Mouse (Mus musculus) stomach, embryonic 14.5 days (tissue): ENCODE results near the gene Myl12a. TPM values are rescaled to one million over a fixed set of nuclear protein-coding genes. Genes with fewer than 3 reads are reported as not detected.
"Not testable (repeated sequence)": the region's sequence is repeated elsewhere in the genome, so short reads cannot be mapped to it uniquely, and the experiment has no call there.

Experiments used
- ATAC-seq: fragments of 200-750 bp; cut with Nextera tagmentation; 2 replicates; pipeline ENCODE4 v1.8.0; 2017; ENCODE audit warnings: low read depth, moderate TSS enrichment; ENCODE audit not compliant: insufficient number of reproducible peaks, insufficient read depth, low FRiP score
- H3K27ac ChIP-seq: fragments of 300-500 bp; sonication (generic); 2 replicates; pipeline ENCODE4 v1.5.1; 2014; ENCODE audit warnings: mild to moderate bottlenecking, low read length, moderate library complexity, mixed read lengths
- H3K27me3 ChIP-seq: fragments of 300-500 bp; sonication (generic); 2 replicates; pipeline ENCODE4 v1.6.1; 2014; ENCODE audit warnings: low read length, control low read depth, mixed read lengths; ENCODE audit not compliant: control insufficient read depth, insufficient read depth
- H3K36me3 ChIP-seq: fragments of 300-500 bp; sonication (generic); 2 replicates; pipeline ENCODE4 v1.6.1; 2014; ENCODE audit warnings: mild to moderate bottlenecking, control low read depth, low read length, moderate library complexity, mixed read lengths; ENCODE audit not compliant: control insufficient read depth, insufficient read depth
- H3K4me1 ChIP-seq: fragments of 300-500 bp; sonication (generic); 2 replicates; pipeline ENCODE4 v1.6.1; 2014; ENCODE audit warnings: low read length, control low read depth, mixed read lengths; ENCODE audit not compliant: control insufficient read depth, insufficient read depth
- H3K4me2 ChIP-seq: fragments of 300-500 bp; sonication (generic); replicated peaks from 2 replicates; pipeline ENCODE4 v1.6.1; 2014; ENCODE audit warnings: low read depth, low read length, control low read depth
- H3K4me3 ChIP-seq: fragments of 300-500 bp; sonication (generic); 2 replicates; pipeline ENCODE4 v1.5.1; 2014; ENCODE audit warnings: low read depth, low read length, control low read depth
- H3K9ac ChIP-seq: fragments of 300-500 bp; sonication (generic); replicated peaks from 2 replicates; pipeline ENCODE4 v1.6.1; 2014; ENCODE audit warnings: low read depth, mild to moderate bottlenecking, control low read depth, low read length, moderate library complexity, mixed read lengths
- H3K9me3 ChIP-seq: fragments of 300-500 bp; sonication (generic); 2 replicates; pipeline ENCODE4 v1.6.1; 2016; ENCODE audit warnings: low read depth, low read length, control low read depth; ENCODE audit not compliant: control insufficient read depth
- WGBS: fragments of 180-500 bp; shearing (Covaris S2); extraction: QIAGEN DNeasy Blood & Tissue Kit; methylation state at CpG from one replicate; pipeline ENCODE4 v1.1.7; 2014; 5-methylcytosine and 5-hydroxymethylcytosine counted together
- polyA plus RNA-seq: library from polyadenylated mRNA; unstranded; fragments of >200 nt; fragmentation: Nextera tagmentation; extraction: Ambion mirVana; gene quantifications from 2 replicates; pipeline ENCODE4 v1.2.1, GENCODE M21; 2014

Myl12a gene
- polyA plus RNA-seq, 1 experiment from 2014 or later: 569 TPM

DNA sequence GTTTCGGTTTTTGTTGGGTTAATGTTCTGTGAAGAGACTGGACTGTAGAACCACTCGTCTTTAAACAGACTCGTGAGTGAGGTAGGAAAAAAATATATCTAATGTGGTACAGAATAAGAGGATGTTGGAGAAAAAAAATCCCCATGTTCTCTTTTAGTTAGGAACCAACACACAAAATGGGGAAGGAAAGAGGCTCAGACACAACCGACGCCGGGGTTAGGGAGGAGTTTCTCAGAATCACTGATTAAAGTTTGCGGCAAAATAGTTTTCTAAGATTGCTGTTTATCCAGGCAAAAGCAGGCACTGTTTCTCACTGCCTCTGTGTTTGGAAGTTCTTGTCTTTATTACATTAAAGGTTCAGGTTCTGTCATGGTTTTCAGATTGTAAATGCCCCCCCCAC is 36.6 kb downstream of the Myl12a start:
- no peaks in the 10 kb centered on the region for H3K36me3 ChIP-seq
- 92% methylated on average over 7 of the region's 7 CpGs for WGBS

DNA sequence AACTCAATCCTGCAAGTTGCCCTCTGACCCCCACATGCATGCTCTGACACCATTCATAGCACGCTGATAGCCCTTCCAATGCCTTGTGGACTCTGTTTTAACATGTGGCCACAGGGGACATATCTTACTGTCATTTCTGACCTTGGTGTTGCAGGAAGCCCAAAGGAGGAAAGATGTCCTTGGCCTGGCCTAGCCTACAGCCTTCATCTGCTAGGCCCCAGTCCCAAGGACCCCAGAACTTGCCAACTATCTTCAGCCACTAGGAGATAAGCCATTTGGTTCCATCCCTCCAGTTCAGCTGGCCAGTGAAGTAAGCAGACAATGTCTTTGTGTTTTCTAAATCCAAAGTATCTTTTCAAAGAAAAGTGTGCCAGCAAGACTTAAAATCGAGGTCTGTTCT is 37.4 kb downstream of the Myl12a start:
- WGBS: 83% methylated on average over 2 of the region's 2 CpGs
- no peaks in the 10 kb centered on the region for H3K36me3 ChIP-seq

More for the DNA sequence above, 36.6 kb downstream of the Myl12a start:
- Histone ChIP-seq H3K4me2 (no peak overlapping the region), H3K4me1 (0 out of 2 replicates have a peak, but pooled peaks cover 4% of the 10 kb centered on the region), H3K4me3 (no peak overlapping the region), H3K27ac (no peak overlapping the region), H3K27me3 (no peaks in the 10 kb centered on the region), H3K9ac (no peak overlapping the region), H3K9me3 (no peaks in the 10 kb centered on the region)
- no peak for ATAC-seq

DNA sequence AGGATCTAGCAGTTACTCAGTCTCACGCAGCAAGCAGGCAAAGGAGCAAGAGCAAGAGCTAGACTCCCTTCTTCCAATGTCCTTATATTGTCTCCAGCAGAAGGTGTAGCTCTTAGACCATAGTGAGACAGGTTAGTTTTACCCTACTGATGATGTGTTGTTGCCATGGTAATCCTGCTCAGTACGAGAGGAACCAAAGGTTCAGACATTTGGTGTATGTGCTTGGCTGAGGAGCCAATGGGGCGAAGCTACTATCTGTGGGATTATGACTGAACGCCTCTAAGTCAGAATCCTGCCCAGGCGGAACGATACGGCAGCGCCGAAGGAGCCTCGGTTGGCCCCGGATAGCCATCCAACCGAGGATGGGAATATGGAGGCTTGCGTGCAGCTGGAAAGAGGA is 39.1 kb downstream of the Myl12a start:
- not testable (repeated sequence) for H3K4me2 ChIP-seq, H3K27ac ChIP-seq, H3K36me3 ChIP-seq, H3K4me1 ChIP-seq, H3K27me3 ChIP-seq, H3K4me3 ChIP-seq, H3K9ac ChIP-seq, H3K9me3 ChIP-seq
- ATAC-seq: peak; percentile 100
- WGBS: 83% methylated on average over 13 of the region's 13 CpGs

More for the DNA sequence above, 37.4 kb downstream of the Myl12a start:
- H3K4me3 ChIP-seq: no peak overlapping the region
- H3K9me3 ChIP-seq: no peaks in the 10 kb centered on the region
- H3K27ac ChIP-seq: no peak overlapping the region
- 0 out of 2 replicates have a peak, but pooled peaks cover 4% of the 10 kb centered on the region for H3K4me1 ChIP-seq
- H3K4me2 ChIP-seq: no peak overlapping the region
- no peak for ATAC-seq
- no peak overlapping the region for H3K9ac ChIP-seq
- H3K27me3 ChIP-seq: no peaks in the 10 kb centered on the region

DNA sequence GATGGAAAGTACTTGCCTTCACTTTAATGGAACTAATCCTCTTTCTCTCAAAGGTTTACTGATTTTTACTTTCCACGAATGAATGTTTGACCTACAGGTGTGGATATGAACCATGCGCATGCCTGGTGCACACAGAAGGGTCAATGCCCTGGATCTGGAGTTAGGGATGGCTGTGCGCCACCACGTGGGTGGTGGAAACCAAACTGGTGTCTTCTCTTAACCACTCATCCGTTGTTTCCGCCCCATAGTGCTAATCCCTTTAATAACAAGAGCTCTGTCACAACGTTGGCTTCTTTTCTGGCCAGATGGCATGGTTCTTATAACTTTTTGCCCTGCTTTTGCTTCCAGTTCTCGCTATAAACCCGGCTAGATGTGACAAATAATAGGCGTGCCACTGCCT is 51.4 kb downstream of the Myl12a start:
- Histone ChIP-seq H3K9ac (no peak overlapping the region), H3K27ac (no peak overlapping the region), H3K4me1 (no peaks in the 10 kb centered on the region), H3K9me3 (no peaks in the 10 kb centered on the region), H3K27me3 (no peaks in the 10 kb centered on the region), H3K36me3 (no peaks in the 10 kb centered on the region), H3K4me2 (no peak overlapping the region), H3K4me3 (no peak overlapping the region)
- 76% methylated on average over 10 of the region's 10 CpGs for WGBS
- no peak for ATAC-seq

DNA sequence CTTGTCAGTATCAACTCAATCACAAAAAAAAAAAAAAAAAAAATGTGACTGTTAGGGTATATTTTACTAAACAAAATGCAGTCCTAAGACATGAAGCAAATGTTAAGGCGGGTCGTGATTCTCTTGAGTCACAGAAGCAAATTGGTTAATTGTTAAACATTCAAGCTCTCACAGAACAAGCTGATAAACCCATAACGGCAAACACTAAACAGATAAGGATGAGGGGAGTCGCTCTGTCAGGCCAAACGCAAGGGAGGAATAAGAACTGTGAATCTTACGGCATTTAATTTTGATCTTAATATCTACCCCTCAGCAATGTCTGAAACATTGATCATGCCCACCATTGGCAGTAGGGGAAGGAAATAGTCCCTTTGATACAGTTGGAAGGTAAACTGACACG is 53.5 kb downstream of the Myl12a start:
- no peak overlapping the region for H3K9ac ChIP-seq
- H3K27me3 ChIP-seq: no peaks in the 10 kb centered on the region
- H3K4me2 ChIP-seq: no peak overlapping the region
- H3K36me3 ChIP-seq: no peaks in the 10 kb centered on the region
- 62% methylated on average over 7 of the region's 7 CpGs for WGBS
- no peak overlapping the region for H3K4me3 ChIP-seq
- H3K4me1 ChIP-seq: no peaks in the 10 kb centered on the region
- no peak overlapping the region for H3K27ac ChIP-seq
- no peak for ATAC-seq
- H3K9me3 ChIP-seq: no peaks in the 10 kb centered on the region

DNA sequence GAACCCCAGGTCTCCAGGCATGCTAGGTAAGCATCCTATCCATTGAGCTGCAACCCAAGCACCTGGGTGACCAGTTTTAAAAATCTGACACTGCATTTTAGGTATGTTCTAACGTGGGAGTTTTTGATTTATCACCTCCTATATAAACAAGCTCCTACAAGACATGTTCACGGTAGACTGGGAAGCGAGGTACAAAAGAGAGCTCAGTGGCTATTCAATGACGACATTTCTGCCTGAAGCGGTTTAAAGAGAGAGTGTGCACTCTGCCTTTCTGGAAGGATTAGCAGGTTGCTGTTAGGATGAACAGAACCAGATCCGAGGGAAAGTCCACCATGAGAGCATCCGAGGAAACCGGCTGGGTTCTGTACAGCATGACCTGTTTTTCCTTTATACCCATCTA is 54.0 kb downstream of the Myl12a start:
- 37% methylated on average over 8 of the region's 8 CpGs for WGBS
- no peaks in the 10 kb centered on the region for H3K9me3 ChIP-seq
- H3K27ac ChIP-seq: no peak overlapping the region
- H3K4me2 ChIP-seq: no peak overlapping the region
- H3K27me3 ChIP-seq: no peaks in the 10 kb centered on the region
- no peak overlapping the region for H3K9ac ChIP-seq
- H3K4me1 ChIP-seq: no peaks in the 10 kb centered on the region
- no peaks in the 10 kb centered on the region for H3K36me3 ChIP-seq
- no peak overlapping the region for H3K4me3 ChIP-seq
- ATAC-seq: no peak

DNA sequence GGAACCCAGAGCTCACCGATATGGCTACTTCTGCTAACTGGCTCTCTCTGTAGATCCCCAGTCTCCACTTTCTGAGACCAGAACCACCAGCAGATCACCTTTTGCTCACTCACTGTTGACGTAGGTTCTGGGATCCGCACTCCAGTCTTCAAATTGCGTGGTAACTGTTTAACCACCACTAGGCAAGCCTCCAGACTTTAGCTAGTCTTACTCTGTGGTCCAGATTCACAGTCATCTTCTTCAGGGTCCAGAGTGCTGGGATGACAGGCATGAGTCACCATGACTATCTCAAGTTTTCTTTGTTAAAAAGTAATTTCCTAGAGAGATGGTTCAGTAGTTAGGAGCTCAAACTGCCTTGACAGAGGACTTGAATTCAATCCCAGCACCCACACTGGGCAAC is 58.9 kb downstream of the Myl12a start:
- H3K9ac ChIP-seq: no peak overlapping the region
- no peak overlapping the region for H3K27ac ChIP-seq
- H3K36me3 ChIP-seq: no peaks in the 10 kb centered on the region
- no peak overlapping the region for H3K4me2 ChIP-seq
- H3K27me3 ChIP-seq: no peaks in the 10 kb centered on the region
- 88% methylated on average over 4 of the region's 4 CpGs for WGBS
- ATAC-seq: no peak
- H3K4me1 ChIP-seq: no peaks in the 10 kb centered on the region
- H3K4me3 ChIP-seq: no peak overlapping the region
- no peaks in the 10 kb centered on the region for H3K9me3 ChIP-seq

Other genes with a start within 250 kb of the Myl12a start
- 65.0 and 66.5 TPM in 2 replicates for gene Tgif1, start 149.3 kb downstream of the Myl12a start, polyA plus RNA-seq
- gene Myom1, start 245 bp downstream of the Myl12a start, polyA plus RNA-seq: 16.6 and 20.0 TPM in 2 replicates
- gene Lpin2, start 179.7 kb upstream of the Myl12a start, polyA plus RNA-seq: 37.5 and 38.6 TPM in 2 replicates